Mouse (Mus musculus) liver, embryonic 15.5 days (tissue): ENCODE measurements around the gene Mgll. TPM values are rescaled to one million over a fixed set of nuclear protein-coding genes. Genes with fewer than 3 reads are reported as not detected.

ENCODE experiments used
- ATAC-seq: fragments of 200-750 bp; cut with Nextera tagmentation; 2 replicates; pipeline ENCODE4 v1.8.0; 2017; ENCODE audit warnings: moderate number of reproducible peaks, mild to moderate bottlenecking, moderate library complexity; ENCODE audit not compliant: insufficient read depth
- H3K27ac ChIP-seq: fragments of 300-500 bp; sonication (generic); replicated peaks from 2 replicates; pipeline ENCODE4 v1.5.1; 2015; ENCODE audit warnings: mild to moderate bottlenecking, inconsistent platforms
- H3K27me3 ChIP-seq: fragments of 300-500 bp; sonication (generic); 2 replicates; pipeline ENCODE4 v1.6.1; 2015; ENCODE audit warnings: mild to moderate bottlenecking, inconsistent platforms
- H3K36me3 ChIP-seq: fragments of 300-500 bp; sonication (generic); replicated peaks from 2 replicates; pipeline ENCODE4 v1.6.1; 2015; ENCODE audit warnings: moderate library complexity, mild to moderate bottlenecking, inconsistent platforms
- H3K4me1 ChIP-seq: fragments of 300-500 bp; sonication (generic); replicated peaks from 2 replicates; pipeline ENCODE4 v1.6.1; 2015; ENCODE audit warnings: inconsistent platforms
- H3K4me2 ChIP-seq: fragments of 300-500 bp; sonication (generic); 2 replicates; pipeline ENCODE4 v1.6.1; 2015; ENCODE audit warnings: moderate library complexity, mild to moderate bottlenecking, inconsistent platforms
- H3K4me3 ChIP-seq: fragments of 300-500 bp; sonication (generic); replicated peaks from 2 replicates; pipeline ENCODE4 v1.5.1; 2015; ENCODE audit warnings: mild to moderate bottlenecking, inconsistent platforms
- H3K9ac ChIP-seq: fragments of 300-500 bp; sonication (generic); 2 replicates; pipeline ENCODE4 v1.6.1; 2015; ENCODE audit warnings: moderate library complexity, mild to moderate bottlenecking, inconsistent platforms
- H3K9me3 ChIP-seq: fragments of 300-500 bp; sonication (generic); replicated peaks from 2 replicates; pipeline ENCODE4 v1.6.1; 2016; ENCODE audit warnings: inconsistent platforms
- WGBS: fragments of 180-500 bp; shearing (Covaris S2); methylation state at CpG from one replicate; pipeline ENCODE4 v1.1.7; 2015; ENCODE audit warnings: mixed read lengths; ENCODE audit not compliant: insufficient replicate concordance; 5-methylcytosine and 5-hydroxymethylcytosine counted together
- polyA plus RNA-seq: library from polyadenylated mRNA; unstranded; fragments of >200 nt; fragmentation: Nextera tagmentation; extraction: Ambion mirVana; gene quantifications from 2 replicates; pipeline ENCODE4 v1.2.1, GENCODE M21; 2015

Mgll gene
- polyA plus RNA-seq, 1 experiment from 2014 or later = 69.7 TPM

DNA sequence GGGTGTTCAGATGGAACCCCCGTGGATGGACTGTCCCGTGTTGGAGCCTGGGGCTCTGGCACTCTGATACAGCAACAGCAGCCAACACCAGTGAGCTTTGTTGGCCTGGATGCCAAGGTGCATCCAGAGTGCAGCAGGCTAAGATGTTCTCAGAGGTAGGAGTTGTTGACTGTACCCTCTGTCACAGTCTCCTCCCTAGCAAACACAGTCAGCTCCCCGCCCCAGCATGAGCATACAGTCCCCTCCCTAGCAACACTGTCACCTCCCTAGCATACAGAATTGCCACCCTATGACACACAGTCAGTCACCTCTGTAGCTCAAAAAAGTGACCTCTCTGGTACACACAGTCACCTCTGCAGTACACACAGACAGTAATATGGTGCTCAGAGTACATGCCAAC, 92.7 kb downstream of the Mgll start:
- Histone ChIP-seq H3K4me1 (peaks cover 21% of the 10 kb centered on the region; the same call in 1 of the 2 replicates), H3K27me3 (no peaks in the 10 kb centered on the region), H3K36me3 (peaks cover 85% of the 10 kb centered on the region), H3K4me3 (no peak overlapping the region), H3K9me3 (no peaks in the 10 kb centered on the region), H3K27ac (no peak overlapping the region), H3K9ac (no peak overlapping the region), H3K4me2 (no peak overlapping the region)
- WGBS = 82% methylated on average over 3 of the region's 3 CpGs
- ATAC-seq = no peak

DNA sequence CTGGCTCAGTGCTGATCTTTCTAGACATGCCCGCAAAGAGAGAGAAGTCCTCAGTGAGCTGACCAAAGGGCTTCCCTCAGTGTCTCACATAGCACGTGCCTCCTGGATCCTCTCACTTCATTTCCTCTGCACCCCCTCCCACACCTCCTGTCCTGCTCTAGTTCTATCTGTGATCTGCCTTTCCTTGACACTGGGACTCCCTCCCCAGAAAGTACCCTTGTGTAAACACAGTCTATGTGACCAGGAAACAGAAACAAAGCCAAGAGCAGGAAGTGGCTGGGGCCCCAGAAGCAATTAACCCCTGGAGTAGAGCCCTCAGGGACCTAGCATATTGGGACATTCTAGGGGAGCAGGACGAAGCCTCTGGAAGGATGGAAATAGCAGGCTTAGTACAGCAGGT, 96.6 kb downstream of the Mgll start:
- peaks cover 11% of the 10 kb centered on the region; the same call in 1 of the 2 replicates for H3K4me1 ChIP-seq
- no peak for ATAC-seq
- H3K9me3 ChIP-seq = no peaks in the 10 kb centered on the region
- peak overlapping the region; percentile 19; the same call in 1 of the 2 replicates for H3K27ac ChIP-seq
- H3K4me3 ChIP-seq = no peak overlapping the region
- no peaks in the 10 kb centered on the region for H3K27me3 ChIP-seq
- H3K36me3 ChIP-seq = peaks cover 90% of the 10 kb centered on the region
- H3K4me2 ChIP-seq = no peak overlapping the region
- no peak overlapping the region for H3K9ac ChIP-seq
- 37% methylated on average over 3 of the region's 3 CpGs for WGBS

DNA sequence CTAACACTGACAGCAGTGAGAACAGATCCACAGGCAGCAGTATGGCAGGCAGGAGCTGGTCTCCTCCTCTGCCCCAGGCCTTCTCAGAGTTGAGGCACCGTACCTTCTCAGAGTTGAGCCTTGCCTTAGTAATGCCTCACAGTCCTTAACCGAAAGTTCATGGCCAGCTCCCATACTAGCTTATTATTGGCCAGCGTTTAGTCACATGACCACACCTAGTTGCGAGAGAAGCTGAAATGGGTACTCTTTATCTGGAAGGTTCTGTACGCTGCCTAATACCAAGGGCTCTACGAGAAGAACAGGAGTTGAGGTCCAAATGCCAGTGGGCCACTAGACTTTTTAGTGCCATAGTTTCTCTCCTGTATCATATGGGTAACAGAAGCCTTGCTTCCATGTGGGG, 97.1 kb downstream of the Mgll start:
- Histone ChIP-seq H3K27ac (peak overlapping the region; percentile 19; the same call in 1 of the 2 replicates), H3K9ac (no peak overlapping the region), H3K9me3 (no peaks in the 10 kb centered on the region), H3K4me2 (no peak overlapping the region), H3K27me3 (no peaks in the 10 kb centered on the region), H3K4me3 (no peak overlapping the region), H3K4me1 (peaks cover 11% of the 10 kb centered on the region; the same call in 1 of the 2 replicates), H3K36me3 (peaks cover 90% of the 10 kb centered on the region)
- WGBS = 72% methylated on average over 6 of the region's 6 CpGs
- ATAC-seq = no peak

DNA sequence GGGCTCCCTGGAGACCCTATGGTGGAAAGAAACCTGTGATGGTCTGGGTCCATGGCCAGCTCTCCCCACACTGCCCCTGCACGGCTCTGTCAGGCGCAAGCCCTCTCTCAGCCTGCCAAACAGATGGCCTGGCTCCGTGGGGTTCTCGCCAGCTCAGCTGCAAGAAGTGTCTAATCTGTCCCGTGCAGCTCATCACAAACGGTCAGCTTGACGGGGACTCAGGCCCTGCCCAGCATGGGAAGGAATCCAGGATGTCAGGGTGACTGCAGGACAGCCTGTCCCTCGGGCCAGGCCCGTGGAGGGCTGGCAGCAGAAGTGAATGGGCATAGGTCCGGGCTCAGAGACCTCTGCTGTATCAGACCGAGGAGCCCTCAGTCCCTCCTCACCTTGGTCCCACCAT, 97.7 kb downstream of the Mgll start:
- no peak for ATAC-seq
- Histone ChIP-seq H3K4me1 (peaks cover 15% of the 10 kb centered on the region; the same call in 1 of the 2 replicates), H3K27ac (no peak overlapping the region), H3K27me3 (no peaks in the 10 kb centered on the region), H3K4me2 (no peak overlapping the region), H3K9ac (no peak overlapping the region), H3K4me3 (no peak overlapping the region), H3K9me3 (no peaks in the 10 kb centered on the region), H3K36me3 (peaks cover 92% of the 10 kb centered on the region)
- 73% methylated on average over 11 of the region's 11 CpGs for WGBS

DNA sequence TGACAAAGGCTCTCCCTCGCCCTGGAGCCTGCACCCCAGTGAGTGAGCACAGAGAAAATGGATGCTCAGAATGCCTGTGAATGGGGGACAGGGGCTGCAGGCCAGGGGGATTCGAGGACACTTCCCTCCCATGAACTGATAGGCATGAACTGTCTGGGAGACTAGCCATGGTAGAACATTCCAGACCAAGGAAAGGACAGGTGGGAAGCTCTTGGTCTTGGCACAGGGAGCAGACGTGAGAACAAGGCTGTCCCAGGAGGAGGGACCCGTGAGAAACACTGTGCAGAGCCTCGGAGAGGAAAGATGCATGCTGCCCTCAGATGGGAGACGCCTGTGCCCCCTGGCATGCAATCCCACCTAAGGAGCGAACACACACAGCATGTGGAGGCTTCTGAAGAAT, 100.0 kb downstream of the Mgll start:
- 63% methylated on average over 7 of the region's 7 CpGs for WGBS
- peaks cover 91% of the 10 kb centered on the region for H3K36me3 ChIP-seq

DNA sequence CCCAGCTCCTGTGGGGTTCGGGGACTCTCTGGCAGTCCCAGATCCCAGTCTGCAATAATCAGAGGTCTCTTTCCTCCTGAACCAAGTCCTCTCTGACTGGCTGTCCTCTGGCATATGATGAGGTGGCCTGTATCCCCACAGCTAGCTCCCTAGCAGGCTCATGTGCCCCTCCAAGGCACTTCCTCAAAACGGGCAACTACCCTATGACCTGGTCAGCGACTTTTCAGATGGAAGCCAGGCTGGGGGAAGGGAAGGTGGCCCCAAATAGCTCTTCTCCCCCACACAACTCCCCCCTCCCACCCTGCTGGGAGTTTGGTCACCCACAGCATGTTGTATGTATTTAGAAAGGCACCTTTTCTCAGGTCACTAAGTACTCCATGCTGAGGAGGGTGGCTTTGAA, 101.9 kb downstream of the Mgll start:
- Histone ChIP-seq H3K27me3 (no peaks in the 10 kb centered on the region), H3K9ac (no peak overlapping the region), H3K4me2 (no peak overlapping the region), H3K4me1 (peaks cover 22% of the 10 kb centered on the region), H3K27ac (no peak overlapping the region), H3K4me3 (no peak overlapping the region), H3K36me3 (peaks cover 72% of the 10 kb centered on the region), H3K9me3 (no peaks in the 10 kb centered on the region)
- ATAC-seq = no peak
- 24% methylated on average over 3 of the region's 3 CpGs for WGBS

More for the DNA sequence above, 100.0 kb downstream of the Mgll start:
- Histone ChIP-seq H3K4me2 (no peak overlapping the region), H3K4me3 (no peak overlapping the region), H3K9me3 (no peaks in the 10 kb centered on the region), H3K9ac (no peak overlapping the region), H3K4me1 (peaks cover 26% of the 10 kb centered on the region), H3K27me3 (no peaks in the 10 kb centered on the region), H3K27ac (no peak overlapping the region)
- no peak for ATAC-seq

DNA sequence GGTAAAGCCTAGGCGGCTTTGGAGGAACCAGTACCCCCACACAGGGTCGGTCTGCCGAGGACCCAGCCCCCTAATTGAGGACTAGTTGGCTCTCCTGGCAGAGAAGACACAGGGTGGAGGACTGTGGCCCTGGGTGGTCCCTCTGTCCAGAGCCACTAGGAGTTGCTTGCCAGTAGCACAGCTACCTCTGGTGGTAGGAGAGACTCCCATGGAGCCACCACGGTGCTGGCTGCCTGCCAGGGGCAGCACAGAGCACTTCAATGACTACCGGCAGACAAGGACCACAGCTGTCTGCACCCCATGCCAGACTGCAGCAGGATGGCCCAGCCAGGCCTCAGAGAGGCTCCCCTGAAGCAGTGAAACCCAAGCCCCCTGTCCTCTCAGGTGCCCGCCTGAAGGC, 102.3 kb downstream of the Mgll start:
- H3K36me3 ChIP-seq = peaks cover 69% of the 10 kb centered on the region
- WGBS = 40% methylated on average over 6 of the region's 6 CpGs
- ATAC-seq = no peak

DNA sequence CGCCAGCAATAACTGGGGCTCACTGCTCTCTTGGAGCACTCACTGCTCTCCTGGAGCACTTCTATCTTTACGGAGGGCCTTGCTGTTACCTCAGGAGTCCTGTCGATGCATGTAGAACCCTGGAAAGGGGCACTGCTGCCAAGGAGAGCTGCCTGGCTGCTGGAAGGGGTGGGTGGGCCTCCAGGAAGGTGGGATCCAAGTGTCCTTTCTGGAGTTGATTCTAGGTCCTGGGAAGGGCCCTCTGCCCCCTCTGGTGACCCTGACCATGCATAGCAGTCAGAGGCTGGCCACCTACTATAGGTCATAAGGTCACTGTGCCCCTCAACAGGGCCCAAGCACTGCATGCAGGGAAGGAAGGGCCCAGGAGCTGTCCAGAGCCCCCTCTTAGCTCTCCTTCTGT, 102.8 kb downstream of the Mgll start:
- H3K27me3 ChIP-seq = no peaks in the 10 kb centered on the region
- H3K4me3 ChIP-seq = no peak overlapping the region
- no peak overlapping the region for H3K9ac ChIP-seq
- no peaks in the 10 kb centered on the region for H3K9me3 ChIP-seq
- WGBS = 76% methylated on average over 3 of the region's 3 CpGs
- H3K27ac ChIP-seq = no peak overlapping the region
- ATAC-seq = no peak
- peaks cover 64% of the 10 kb centered on the region for H3K36me3 ChIP-seq
- peaks cover 28% of the 10 kb centered on the region for H3K4me1 ChIP-seq
- no peak overlapping the region for H3K4me2 ChIP-seq

More for the DNA sequence above, 102.3 kb downstream of the Mgll start:
- Histone ChIP-seq H3K27me3 (no peaks in the 10 kb centered on the region), H3K4me3 (no peak overlapping the region), H3K9me3 (no peaks in the 10 kb centered on the region), H3K27ac (no peak overlapping the region), H3K9ac (no peak overlapping the region), H3K4me1 (peaks cover 25% of the 10 kb centered on the region), H3K4me2 (no peak overlapping the region)

DNA sequence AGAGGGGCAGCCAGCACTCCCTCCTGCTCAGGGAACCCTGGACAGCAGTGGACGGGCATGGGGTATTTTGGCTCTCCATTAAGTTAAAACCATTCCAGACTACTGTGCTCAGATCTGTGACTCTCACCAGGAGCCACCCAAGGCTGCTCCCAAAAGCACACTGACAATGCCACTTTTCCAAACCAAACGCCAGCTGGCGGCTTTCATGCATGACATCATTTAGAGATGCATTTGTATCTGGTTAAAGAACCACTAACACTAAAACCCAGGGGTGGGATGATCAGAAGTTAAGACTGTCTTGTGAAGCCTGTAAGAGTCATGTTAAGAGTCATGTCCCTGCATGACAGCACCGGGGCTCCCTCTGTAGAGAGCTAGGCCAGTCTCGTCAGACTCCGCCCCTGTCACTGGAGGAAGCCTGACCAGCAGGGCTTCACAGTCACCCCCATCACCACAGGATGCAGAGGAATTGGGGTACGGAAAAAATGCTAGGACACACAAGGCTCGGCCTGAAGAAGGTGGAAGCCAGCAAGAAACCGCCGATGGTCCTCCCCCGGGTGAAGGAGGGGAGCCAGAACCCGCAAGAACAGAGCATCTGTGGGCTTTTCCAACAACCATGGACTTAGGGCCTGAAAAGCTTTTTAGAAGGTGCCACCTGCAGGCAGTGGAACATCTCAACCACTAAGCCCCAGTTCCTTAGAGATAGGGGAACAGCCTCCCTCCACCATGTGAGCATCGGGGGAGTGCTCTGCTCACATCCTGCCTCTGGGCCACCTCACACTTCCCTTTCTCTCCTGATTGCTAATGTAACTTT, 103.4 kb downstream of the Mgll start:
- no peak for ATAC-seq
- WGBS = 55% methylated on average over 13 of the region's 13 CpGs
- H3K27ac ChIP-seq = no peak overlapping the region

DNA sequence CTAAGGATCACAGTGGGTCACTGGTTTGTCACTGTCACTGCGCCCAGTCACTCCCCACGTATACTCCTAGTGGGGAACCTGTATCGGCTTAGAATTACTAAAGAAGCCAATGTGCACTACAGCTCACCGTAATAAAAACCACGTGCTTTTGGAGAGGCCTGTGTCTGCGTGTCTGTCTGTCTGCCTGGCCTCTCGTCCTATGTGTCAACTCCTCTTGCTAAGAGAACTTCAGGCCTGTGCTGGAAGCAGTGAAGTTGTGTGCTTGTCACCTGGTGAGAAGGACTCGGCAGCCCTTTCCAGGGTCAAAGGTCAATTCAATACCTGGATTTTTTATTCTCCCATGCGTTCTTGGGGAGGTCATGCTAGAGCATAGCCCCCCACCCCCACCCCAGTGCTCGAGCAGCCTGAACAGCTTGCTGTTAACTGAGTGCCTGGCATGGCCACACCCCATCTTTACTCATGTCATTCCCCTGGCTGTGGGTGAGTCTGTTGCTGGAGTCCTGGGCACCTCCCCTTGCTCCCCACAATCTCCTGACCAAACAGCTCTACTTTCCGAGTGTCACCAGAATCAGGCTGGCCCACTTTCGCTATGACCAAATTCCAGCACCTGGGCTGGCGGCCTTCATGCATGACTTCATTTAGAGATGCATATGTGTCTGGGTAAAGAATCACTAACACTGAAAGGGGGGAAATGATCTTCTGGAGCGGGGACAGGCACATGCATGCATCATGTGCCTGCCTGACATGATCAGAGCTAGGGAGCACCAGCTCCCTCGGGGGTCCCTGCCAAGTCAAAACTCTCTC, 104.2 kb downstream of the Mgll start:
- H3K4me3 ChIP-seq = no peak overlapping the region
- ATAC-seq = no peak
- H3K4me1 ChIP-seq = peaks cover 41% of the 10 kb centered on the region
- WGBS = 60% methylated on average over 15 of the region's 15 CpGs
- no peaks in the 10 kb centered on the region for H3K27me3 ChIP-seq
- no peaks in the 10 kb centered on the region for H3K9me3 ChIP-seq
- no peak overlapping the region for H3K4me2 ChIP-seq
- H3K27ac ChIP-seq = no peak overlapping the region
- peaks cover 50% of the 10 kb centered on the region for H3K36me3 ChIP-seq
- no peak overlapping the region for H3K9ac ChIP-seq

More for the DNA sequence above, 103.4 kb downstream of the Mgll start:
- no peak overlapping the region for H3K9ac ChIP-seq
- no peaks in the 10 kb centered on the region for H3K27me3 ChIP-seq
- peaks cover 58% of the 10 kb centered on the region for H3K36me3 ChIP-seq
- no peak overlapping the region for H3K4me2 ChIP-seq
- H3K4me3 ChIP-seq = no peak overlapping the region
- H3K9me3 ChIP-seq = no peaks in the 10 kb centered on the region
- peaks cover 33% of the 10 kb centered on the region for H3K4me1 ChIP-seq

DNA sequence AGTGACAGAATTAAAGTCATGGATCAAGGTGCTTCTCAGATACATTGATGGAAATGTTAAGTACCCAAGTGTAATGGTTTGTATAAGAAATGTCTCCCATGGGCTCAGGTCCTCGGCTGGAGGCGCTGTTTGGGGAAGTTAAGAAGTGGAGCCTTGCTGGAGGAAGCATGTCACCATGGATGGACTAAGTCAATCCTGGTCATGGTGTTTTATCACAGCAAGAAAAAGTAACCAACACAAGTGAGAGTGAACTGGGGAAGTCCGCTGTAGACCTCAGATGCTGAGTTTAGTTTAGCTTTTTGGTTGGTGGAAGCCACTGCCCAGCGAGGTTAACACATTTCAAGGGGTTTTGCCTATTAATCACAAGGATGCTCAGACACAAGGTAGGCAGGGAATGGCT, 105.4 kb downstream of the Mgll start:
- WGBS = 74% methylated on average over 4 of the region's 4 CpGs
- H3K36me3 ChIP-seq = peaks cover 38% of the 10 kb centered on the region

More for the DNA sequence above, 105.4 kb downstream of the Mgll start:
- Histone ChIP-seq H3K4me1 (peaks cover 53% of the 10 kb centered on the region), H3K27me3 (no peaks in the 10 kb centered on the region), H3K9ac (no peak overlapping the region), H3K9me3 (no peaks in the 10 kb centered on the region), H3K4me3 (no peak overlapping the region), H3K4me2 (no peak overlapping the region), H3K27ac (no peak overlapping the region)
- ATAC-seq = no peak
